Mouse (Mus musculus) megakaryocyte, embryonic 14.5 days (primary cell): ENCODE measurements around the gene Zdhhc20.
"Not testable (repeated sequence)": the region's sequence is repeated elsewhere in the genome, so short reads cannot be mapped to it uniquely, and the experiment has no call there.

Experiments used
- FLI1 ChIP-seq: IDR thresholded peaks from 2 replicates; pipeline ENCODE4 v1.6.1; 2012; ENCODE audit warnings: low read length, inconsistent platforms, mixed read lengths
- GATA1 ChIP-seq: IDR thresholded peaks from 3 replicates; pipeline ENCODE4 v1.6.1; 2012; ENCODE audit warnings: mixed read lengths, low read length, inconsistent platforms, borderline replicate concordance

- TF ChIP-seq GATA1, FLI1: not testable (repeated sequence)
Observed at GRCm38 (mm10) chr14:57911787-57912186, 21.7 kb upstream of the Zdhhc20 start.
